Mouse (Mus musculus): Measurements from ENCODE around the gene Stox2.
"Not testable (repeated sequence)": the region's sequence is repeated elsewhere in the genome, so short reads cannot be mapped to it uniquely, and the experiment has no call there.

Gene Stox2

DNA sequence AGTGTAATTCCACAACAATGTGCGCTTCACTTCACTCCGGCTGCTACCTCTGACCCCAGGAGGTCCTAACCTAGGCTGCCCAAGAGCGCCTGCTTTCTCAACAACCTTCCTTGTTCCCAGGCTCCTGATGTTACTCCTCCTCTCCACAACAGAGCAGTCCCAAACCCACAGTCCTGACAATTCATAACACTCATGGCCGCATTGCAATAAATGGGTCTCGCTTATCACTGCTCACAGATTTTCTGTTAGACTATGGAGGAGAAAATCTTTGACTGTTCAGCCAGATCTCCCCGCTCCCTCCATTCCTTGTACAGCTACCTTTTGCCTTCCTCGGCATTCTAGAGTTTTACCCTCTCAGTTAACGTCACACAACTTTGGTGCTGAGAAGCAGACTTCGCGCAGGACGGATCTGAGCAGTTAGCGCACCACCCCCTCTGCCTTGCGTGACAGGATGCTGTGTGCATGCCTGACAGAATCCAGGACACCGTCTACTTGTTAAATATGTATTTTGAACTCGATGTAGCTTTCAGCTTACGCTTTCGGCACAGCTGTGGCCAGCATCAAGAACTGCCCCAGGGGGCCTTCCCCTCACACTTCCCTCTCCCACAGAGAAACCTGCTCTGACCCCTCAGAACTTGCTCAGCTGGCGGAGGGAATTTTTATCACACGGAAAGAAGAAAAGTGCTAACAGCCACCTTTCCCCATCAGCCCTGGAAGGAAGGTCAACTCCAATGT, at the start of gene Stox2:
Stox2 (minus strand) TSS at position 51 of the 735 bp plus-strand sequence.
- no peak for DNase-seq (ENCODE audit: low spot score)

DNA sequence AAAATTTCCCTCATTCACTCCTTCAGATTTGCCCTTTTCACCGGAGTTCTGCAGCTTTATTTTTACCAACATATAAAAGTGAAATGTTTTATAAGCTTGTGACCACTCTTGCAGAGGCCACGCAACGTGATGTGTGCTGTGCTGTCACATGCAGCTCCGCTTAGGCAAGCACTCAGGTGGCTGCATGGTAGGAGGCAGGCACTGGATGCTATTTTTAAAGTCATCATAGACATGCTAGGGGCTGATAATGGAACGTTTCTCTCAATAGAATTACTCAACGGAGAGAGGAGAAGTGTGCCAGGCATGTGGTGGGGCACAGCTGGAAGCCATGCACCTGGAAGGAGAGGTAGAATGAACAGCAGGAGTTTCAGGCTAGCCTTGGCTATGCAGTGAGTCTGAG, 49.3 kb upstream of the Stox2 start:
- DNase-seq (ENCODE audit: low spot score) = no peak

DNA sequence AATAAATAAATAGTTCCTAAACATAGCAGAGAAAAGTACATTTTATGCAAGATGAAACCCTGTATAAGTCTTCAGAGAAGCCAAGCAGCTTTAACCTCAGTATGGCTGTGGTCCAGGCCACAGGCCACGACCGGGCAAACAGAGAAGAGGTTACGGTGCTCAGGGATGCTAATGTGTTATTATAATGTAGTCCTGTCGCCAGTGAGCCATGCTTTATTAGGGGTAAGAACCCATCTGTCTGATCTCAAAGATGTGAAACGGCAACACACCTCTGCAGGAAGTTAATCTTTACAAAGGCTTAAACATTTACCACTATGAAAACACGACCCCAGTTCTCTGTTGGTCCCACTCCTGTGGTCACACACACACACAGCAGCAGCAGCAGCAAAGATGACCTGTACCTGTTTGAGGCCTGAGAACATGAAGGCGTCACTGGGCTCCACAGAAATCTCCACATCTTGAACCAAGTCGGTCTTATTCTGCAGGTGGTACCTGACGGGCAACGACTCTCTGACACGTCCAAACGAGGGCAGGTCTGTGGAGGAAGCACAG, 48.5 kb upstream of the Stox2 start:
- no peak for DNase-seq (ENCODE audit: low spot score)

GRCm38 (mm10) chr8:47493106-47493505, 46.9 kb upstream of the Stox2 start:
- DNase-seq (ENCODE audit: low spot score) = no peak

GRCm38 (mm10) chr8:47487231-47487630, 41.1 kb upstream of the Stox2 start:
- no peak for DNase-seq (ENCODE audit: low spot score)

DNA sequence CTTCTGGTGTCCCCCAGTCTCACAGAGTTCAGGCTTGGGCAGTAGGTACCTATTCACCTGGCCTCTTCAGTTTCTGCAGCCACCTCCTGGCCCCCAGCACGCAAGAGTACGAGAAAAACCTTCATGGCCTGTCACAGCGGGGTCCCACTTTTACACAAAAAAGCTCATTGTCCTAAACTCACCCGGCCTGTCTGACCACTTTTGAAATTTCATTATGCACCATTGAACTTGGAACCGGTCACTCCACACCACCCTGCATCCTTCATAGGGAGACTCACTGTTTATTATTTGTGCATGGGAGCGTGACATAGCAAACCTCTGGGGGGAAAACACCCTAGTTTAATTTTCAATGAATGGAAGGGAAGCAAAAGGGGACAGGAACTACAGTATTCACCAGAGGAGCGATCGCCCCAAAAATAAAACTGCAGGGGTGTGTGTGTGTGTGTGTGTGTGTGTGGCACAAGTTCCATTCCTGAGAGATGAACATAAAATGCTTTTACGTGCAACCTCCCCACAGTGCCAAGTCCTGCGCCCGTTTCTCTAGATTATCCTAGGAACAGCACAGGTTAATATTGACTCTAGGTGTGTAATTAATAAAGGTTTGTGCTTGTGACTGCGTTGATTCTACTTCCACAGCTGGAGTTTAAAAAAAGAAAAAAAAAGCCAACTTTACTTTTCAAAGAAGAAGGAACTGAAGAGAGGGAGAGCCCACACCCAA, 36.4 kb upstream of the Stox2 start:
- no peak for DNase-seq (ENCODE audit: low spot score)

- no peak for DNase-seq (ENCODE audit: low spot score)
Measured at GRCm38 (mm10) chr8:47480039-47480438, 33.9 kb upstream of the Stox2 start.

DNA sequence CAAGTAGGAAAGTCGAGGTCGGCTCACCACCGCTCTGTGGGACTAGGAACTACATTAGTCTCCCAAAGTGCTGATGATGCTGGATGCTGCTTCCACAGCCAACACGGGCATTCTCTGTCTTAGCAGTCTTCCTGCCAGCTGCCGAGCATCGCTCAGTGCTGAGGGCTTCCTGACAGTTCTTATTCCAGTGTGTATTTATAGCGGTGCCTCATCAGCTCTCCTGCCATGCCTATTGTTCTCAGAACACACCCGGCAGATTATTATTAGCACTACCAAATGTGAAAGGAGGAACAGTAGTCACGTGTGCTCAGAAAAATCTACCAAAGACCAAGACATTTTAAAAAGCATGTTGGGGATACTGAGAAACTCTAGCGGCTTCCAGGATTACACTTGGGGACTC, 15.5 kb upstream of the Stox2 start:
- no peak for DNase-seq (ENCODE audit: low spot score)

DNA sequence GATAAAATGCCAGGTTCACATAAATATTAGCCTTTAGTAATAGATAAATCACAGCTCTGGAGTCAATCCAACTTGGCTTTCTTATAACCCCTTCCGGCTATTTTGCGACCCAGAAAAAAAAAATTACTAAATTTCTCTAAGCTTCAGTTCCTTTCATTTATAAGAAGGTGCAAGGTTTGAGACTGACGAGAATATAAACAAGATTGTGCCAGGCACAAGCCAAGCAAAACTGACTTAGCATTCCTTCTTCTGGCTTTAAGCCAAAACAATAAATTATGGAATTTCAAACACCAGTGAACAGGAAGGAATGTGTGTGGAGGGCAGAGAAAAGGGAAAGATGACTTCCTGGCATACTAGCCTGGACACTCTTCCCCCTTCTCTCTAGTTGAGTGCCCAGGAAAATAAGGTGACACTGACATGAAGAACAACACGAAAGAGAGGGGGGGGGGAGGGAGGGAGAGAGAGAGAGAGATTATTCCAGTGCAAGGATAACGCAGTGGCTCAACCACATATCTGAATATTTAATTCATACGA, 13.1 kb upstream of the Stox2 start:
- no peak for DNase-seq (ENCODE audit: low spot score)

GRCm38 (mm10) chr8:47458591-47458990, 12.4 kb upstream of the Stox2 start:
- no peak for DNase-seq (ENCODE audit: low spot score)

DNA sequence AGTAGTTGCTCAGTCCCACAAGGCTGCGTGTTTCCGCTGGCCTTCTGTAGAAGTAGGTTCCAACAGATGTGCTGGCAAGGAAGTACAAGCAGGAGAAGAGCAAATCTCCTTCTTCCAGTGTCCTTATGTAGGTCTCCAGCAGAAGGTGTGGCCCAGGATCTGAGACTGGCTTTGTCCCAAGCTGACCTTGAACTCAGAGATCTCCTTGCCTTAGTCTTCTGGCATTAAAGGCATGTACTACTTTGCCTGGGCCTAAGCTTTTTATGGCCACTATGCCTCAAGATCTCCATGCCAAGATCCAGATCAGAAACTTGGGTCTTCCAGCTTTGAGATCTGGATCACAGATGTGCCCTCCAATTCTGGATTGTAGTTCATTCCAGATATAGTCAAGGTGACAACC, 3.0 kb upstream of the Stox2 start:
- DNase-seq (ENCODE audit: low spot score) = not testable (repeated sequence)

DNA sequence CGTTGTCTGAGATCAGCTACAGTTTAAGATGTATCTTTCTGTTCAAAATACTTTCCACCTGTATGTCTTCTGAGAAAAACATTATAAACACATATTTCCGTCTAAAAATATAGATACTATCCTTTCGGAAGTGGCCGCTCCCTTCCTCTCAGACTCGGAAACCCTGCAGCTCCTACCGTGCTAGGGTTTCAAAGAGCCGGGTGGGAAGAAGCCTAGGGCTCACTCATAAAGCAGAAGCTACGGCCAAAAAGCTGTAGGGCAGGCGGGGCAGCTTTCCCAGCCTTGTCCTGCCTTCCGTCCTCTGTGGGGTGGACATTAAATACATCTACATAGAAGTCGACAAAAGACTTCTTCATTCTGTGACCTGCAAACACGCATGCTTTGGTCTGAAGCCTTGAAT, 6.9 kb downstream of the Stox2 start:
- DNase-seq (ENCODE audit: low spot score) = no peak

GRCm38 (mm10) chr8:47437976-47438375, 8.2 kb downstream of the Stox2 start:
- no peak for DNase-seq (ENCODE audit: low spot score)

GRCm38 (mm10) chr8:47435861-47436260, 10.3 kb downstream of the Stox2 start:
- no peak for DNase-seq (ENCODE audit: low spot score)

DNA sequence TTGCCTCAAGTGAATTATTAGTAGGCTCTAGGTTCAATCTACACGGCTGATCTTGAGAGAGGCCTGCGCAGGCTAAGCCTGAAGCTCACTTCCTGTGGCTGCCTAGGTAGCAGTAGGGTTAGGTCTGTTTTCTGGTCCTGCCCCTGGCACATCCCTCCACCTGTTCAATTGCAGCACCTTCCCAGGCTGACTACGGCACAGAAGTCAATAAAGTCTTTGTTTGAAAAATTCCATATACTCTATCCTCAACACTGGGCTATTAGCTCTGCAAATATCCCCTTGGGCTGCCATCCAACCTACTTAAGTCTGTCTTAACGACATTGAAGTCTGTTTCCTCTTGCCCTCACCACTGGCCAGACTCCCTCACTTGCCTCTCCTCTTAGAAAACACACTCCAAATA, 10.8 kb downstream of the Stox2 start:
- no peak for DNase-seq (ENCODE audit: low spot score)

DNA sequence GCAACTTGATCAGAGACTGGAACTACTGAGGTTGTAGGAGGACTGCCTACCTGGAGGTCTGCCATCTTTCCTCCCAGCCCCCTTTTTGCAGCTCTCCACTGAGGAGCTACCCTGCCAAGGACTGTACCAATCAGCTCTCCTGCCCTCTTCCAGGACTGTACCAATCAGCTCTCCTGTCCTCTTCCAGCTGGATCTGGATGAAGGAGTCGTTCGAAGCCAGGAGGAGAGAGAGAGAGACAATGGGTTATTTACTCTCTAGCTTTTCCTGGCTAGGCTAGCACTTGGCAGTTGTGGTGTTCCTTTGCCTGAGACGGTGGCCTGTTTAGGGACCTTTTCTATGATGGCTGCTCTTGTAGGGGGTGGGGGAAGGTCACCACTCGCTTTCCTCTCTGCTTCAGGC, 14.9 kb downstream of the Stox2 start:
- no peak for DNase-seq (ENCODE audit: low spot score)

DNA sequence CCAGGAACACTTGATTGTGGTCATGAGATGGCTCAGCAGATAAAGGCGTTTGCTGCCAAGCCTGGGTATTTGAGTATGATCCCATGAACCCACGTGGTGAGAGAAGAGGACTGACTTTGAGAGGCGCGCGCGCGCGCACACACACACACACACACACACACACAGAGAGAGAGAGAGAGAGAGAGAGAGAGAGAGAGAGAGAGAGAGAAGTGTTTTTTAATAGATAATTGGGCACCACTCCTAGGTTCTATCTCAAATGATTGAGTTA, 32.0 kb downstream of the Stox2 start:
- not testable (repeated sequence) for DNase-seq (ENCODE audit: low spot score)

DNA sequence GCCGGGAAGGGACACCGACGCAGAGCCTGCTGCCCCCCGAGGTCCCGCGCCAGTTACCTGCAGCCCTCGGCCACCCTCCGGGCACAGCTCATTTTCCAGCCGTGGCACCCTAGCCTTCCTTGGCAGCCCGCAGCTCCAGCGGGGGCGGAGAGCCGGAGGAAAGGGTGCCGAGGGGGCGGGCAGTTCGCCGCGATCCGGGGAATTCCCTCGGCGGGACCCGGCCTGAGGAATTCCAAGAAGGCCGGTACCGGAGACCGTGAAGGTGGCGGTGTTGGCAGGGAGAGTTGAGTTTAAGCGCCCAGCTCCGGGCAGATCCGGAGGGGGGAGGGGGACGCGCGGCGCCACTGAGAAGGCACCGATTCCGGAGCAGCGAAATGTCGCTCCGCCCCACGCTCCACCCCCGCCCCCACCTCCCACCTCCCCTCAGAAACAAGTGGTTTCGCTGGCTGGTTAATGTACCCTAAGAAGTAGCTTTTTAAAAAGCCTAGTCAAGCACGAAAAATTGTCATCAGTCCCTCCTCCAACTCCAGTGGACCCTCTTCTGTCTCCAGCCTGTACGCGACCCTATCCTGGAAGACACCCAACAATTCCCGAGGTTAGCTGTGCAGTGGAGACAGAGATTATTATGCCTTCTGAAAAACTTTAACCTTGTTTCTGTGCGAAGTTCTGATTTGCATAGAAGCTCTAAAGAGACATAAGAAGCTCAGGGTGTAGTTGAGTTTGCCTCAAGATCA, 32.5 kb downstream of the Stox2 start:
- no peak for DNase-seq (ENCODE audit: low spot score)

DNA sequence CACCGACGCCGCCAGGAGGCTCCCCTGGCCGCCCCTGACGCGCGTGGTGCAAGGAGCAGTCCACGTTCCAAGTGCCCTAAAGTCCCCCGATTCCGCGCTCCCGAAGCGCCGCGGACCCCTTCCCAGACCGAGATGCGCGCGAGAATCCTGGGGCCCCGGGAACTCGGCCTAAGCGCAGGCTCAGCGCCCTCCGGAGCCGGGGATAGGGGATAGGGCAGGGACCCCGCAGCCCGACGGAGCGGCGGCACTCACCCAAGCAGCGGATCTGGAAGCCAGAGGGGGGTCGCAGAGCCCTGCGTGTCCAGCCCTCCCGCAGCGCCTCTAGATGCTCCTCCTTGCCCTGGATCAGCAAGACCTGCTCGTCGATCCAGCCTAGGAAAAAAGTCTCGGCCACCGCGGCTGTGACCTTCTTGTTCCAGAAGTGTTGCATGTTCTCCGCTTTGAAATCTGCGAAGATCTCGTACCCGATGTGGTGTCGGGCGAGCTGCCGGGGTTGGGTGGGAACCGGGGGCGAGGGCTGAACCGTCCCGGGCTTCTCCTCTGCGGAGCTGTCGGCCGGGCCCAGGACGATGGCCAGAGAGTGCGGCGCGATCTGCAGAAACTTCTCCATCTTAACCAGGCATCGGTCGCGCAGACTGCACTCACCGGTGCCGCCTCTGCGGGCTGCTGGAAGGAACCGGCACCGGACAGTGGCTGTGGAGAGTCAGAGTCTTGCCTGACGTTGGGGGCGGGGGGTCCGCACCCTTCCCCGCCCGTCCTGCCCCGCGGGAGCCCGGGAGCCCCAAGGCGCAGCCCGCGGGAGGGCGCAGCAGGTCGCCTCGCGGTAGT, 33.3 kb downstream of the Stox2 start:
- no peak for DNase-seq (ENCODE audit: low spot score)

GRCm38 (mm10) chr8:47411994-47412695, 34.0 kb downstream of the Stox2 start:
- DNase-seq (ENCODE audit: low spot score) = no peak

GRCm38 (mm10) chr8:47411321-47411720, 34.8 kb downstream of the Stox2 start:
- DNase-seq (ENCODE audit: low spot score) = no peak

Data from spleen, adult 12 weeks (tissue).